Mouse (Mus musculus): Measurements from ENCODE around the gene Tlx2.

The Tlx2 gene

DNA sequence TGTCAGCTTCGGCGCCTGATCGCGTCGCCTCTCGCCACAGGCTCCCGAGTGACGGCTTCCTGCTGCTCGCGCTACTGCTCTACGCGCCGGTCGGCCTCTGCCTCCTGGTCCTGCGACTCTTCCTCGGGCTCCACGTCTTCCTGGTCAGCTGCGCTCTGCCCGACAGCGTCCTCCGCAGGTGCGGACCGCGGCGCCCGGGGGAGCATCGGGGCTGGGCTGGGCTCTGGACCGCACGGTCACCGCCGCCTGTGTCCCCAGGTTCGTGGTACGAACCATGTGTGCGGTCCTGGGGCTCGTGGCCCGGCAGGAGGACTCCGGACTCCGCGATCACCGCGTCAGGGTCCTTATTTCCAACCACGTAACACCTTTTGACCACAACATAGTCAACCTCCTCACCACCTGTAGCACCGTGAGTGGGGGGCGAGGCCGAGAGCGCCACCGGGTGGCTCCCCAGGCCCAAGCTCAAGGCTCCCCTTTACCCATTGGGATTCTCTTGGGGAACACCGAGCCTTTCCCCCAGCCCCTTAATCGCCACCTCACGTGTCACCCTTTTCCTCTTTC is 15.1 kb downstream of the Tlx2 start, which contains the start of gene Htra2:
Htra2 (minus strand) TSS at position 403 of the 561 bp plus-strand sequence.
- no peak for DNase-seq (ENCODE audit: low spot score in 2 of 2)

DNA sequence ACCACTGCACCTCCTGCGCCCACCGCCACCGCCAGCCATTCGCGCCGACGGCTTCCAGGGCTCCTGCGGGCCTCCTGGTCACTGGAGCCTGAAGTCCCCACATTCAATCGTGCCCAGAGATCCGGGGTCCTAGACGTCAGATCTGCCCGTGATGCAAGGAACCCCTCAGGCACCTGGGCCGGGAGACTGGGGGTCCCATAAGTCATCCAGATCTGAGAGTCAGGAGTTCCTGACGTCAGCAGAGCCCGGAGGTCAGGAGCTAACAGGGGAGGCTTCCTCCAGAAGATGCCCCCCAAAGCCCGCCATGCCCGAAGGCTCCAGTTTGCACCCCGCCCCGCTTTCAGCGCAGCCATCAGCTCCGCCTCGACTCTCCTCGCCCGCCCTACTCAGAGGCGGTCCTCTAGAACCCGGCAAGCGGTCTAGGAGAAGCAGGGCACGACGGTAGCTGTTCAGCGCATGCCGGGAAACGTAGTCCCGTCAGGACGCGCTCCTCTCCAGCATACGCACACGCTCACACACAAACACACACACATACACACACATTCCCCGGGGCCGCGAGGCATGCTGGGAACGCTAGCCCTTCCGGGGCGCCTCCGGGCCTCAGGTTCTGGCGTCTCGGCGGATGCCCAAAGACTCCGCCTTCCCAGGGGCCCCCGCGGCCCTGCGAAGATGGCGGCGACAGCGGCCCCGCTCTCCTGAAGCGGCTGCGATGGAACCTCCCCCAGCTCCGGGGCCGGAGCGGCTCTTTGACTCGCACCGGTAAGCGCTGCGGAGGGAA is 15.8 kb downstream of the Tlx2 start, which contains the start of gene Aup1:
Aup1 (plus strand) TSS at position 448 of the 778 bp plus-strand sequence.
- peak; percentile 95 to 96 for DNase-seq (ENCODE audit: low spot score in 2 of 2)

DNA sequence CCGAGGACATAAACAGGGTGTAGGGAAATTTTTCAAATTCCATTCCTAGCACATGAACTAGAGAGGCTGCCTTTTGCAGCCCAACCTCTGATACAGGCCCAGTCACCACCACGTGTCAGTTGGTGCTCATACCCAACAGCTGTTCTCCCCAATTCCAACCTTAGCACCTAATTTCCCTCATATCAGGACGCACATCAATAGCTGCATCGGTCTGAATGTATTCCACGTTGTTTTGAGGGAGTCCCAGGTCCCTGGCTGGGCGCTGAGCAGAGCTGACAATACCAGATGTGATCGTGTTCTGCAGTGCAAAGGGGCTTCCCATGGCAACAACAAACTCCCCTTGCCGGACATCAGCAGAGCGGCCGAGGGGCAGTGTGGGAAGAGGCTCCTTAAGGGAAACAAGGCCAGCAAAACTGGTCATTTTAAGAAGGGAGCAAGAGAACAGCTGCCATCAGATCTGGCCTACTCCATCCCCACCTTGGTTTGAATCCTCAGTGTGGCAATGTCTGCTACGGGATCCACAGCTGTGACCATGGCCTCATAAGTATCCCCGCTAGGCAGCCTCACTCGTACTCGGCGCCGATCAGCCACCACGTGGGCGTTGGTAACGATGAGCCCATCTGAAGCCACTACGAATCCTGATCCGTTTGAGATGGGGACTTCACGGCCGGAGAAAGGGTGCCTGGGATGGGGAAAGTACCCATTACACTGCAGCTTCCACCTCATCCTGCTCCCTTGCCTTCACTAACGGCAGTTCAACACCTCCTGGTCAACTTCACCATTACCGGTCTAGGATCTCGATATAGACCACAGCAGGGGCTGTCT is 16.7 kb downstream of the Tlx2 start:
- no peak for DNase-seq (ENCODE audit: low spot score in 2 of 2)

DNA sequence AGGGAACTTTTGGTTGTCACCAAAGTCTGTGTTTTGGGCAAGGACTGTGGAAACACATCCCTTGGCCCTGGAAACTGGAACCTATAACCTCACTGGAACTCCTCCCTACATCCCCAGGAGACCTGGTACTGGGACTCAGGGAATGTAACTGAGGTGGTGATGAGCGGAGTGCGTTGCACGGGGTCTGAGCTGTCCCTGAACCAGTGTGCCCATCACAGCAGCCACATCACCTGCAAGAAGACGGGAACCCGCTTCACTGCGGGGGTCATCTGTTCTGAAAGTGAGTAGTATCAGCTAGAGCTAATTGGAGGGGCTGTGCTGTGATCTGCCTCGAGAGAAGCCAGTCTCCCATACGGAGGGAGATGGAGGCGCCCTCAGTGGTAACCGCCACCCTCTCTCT is 20.7 kb downstream of the Tlx2 start:
- DNase-seq (ENCODE audit: low spot score in 2 of 2): no peak

DNA sequence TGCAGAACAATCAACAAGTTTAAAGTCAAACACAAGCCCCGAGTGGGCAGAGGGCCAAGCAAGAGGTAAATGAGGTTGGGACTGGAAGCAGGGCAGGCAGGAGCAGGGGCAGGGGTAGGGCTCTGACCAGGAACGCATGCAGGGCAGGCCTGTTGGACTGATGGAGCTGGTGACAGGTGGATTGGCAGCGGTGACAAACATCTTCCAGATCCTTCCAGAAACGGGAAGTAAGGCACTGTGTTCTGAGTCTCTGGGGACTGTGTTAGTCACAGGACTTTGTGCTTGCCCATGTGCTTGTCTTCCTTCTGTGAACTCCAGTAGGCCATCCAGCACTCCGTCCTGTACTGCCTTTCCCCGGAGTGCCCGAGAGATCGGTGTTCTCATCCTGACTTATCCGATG is 25.4 kb downstream of the Tlx2 start:
- no peak for DNase-seq (ENCODE audit: low spot score in 2 of 2)

DNA sequence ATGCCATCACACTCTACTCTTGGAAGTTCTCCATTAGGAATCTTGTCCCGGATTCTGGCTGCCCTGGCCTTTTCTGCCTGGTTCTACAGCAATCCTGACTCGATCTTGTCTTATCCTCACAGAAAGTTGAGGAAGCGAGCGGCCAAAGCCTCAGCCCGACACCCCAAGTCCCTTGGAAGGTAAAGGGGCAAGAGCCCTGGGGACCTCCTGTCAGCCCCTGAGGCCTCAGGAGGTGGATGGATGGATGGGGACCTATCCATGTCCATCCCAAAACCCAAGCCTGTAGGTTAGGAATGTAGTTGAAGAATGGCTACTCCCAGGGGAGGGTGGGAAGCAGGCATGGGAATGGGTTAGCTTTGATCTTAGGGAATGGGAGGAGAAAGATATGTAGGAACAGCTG is 26.1 kb downstream of the Tlx2 start:
- DNase-seq (ENCODE audit: low spot score in 2 of 2): no peak

DNA sequence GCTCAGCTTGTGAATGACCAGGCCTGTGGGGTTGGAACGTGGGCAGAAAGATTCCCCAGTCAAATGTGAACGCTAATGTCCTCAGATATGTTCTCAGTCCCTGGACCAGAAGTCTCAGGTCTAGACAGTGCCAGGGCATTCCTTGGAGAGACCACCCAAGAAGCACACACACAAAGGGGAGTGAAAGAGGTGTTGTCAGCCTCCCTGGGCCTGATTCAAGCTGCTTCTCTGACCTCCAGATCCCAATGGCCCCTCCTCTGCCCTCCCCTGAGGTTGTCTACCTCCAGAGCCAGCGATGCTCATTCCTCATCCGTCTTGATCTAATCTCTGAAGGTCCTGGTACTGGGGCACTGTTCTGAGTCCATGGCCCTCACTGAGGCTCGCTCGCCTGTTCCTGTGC is 26.5 kb downstream of the Tlx2 start:
- DNase-seq (ENCODE audit: low spot score in 2 of 2): no peak

DNA sequence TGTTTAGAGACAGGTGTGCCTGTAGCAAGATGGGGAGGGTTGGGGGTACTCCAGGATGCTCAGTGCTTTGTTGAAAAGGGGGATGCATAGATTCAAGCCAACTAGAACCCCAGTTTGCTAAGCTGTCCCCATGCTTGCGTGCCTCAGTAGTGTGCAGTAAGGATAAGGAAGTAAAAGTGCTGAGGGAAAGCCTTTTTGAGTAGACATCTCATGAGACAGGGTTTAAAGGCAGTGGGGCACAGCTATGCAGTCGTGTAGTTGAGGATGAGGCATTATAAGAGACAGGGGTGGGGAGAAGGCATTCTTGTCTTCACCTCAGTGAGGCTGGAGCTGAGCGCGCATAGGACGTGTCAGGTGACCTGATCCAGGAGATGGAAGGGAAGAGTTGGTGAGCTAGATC is 29.5 kb downstream of the Tlx2 start:
- no peak for DNase-seq (ENCODE audit: low spot score in 2 of 2)

DNA sequence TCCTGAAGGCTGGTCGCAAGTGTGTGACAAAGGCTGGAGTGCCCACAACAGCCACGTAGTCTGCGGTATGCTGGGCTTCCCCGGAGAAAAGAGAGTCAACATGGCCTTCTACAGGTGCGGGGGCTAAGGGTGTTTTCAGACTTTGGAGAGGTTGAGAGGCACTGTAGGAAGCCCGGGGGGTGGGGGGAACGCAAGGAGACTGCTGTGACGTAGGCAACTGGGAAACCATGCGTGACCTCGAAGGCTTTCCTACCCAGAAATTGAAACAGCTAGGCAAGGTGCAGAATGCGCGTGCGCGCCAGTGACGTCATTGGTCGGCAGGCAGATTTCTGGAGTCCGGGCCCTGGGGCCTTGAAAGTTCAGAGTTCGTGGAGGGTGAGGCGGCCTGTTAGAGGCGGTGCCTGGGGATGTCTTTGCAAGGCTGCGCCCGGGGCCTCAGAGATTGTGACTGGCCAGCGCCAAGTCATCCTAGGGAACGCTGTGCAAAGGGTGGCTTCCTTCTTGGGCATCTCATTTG is 31.5 kb downstream of the Tlx2 start:
- peak; percentile 80 to 87 for DNase-seq (ENCODE audit: low spot score in 2 of 2)

DNA sequence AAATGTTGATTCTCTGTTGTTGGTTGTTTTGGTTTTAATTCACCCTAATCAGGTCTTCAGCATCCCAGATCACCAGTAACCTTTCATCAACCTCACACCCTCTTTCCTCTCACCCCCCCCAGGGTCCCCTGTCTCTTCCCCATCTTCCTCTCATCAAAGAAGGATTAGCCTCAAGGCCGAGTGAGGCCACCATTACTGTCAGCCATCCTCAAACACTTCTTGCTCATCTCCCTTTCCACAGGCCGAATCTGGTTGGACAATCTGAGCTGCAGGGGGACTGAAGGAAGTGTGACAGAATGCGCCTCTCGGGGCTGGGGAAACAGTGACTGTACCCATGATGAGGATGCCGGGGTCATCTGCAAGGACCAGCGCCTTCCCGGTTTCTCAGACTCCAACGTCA is 32.9 kb downstream of the Tlx2 start:
- no peak for DNase-seq (ENCODE audit: low spot score in 2 of 2)

DNA sequence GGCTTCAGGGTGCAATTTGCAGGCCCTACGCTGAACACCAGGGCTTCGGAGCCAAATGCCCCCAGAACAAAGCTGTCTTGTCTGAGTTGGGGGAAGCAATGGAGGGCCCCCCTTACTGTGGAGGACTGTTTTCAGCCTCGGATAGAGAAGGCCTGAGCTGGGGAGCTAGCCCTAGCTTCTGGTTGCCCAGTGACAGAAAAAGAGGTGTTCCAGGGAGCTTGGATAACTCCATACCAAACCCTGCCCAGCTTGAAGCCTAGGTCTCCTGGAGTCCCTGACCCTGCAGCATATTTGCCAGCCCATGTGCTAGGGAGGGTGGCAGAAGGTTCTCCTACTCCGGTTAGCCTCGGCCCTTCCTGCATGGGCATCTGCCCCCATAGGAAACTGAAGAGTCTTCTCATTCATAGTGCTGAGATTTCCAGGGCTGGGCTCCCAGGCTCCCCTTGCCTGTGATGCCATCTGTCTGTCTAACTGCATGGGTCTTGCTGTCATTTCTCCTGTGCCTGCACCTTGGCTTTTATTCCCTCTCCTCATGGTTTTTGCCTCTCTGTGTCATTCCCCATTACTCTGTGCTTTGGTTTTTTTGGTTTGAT is 35.5 kb downstream of the Tlx2 start:
- DNase-seq (ENCODE audit: low spot score in 2 of 2): peak in 1 of 2 experiments; percentile 50

DNA sequence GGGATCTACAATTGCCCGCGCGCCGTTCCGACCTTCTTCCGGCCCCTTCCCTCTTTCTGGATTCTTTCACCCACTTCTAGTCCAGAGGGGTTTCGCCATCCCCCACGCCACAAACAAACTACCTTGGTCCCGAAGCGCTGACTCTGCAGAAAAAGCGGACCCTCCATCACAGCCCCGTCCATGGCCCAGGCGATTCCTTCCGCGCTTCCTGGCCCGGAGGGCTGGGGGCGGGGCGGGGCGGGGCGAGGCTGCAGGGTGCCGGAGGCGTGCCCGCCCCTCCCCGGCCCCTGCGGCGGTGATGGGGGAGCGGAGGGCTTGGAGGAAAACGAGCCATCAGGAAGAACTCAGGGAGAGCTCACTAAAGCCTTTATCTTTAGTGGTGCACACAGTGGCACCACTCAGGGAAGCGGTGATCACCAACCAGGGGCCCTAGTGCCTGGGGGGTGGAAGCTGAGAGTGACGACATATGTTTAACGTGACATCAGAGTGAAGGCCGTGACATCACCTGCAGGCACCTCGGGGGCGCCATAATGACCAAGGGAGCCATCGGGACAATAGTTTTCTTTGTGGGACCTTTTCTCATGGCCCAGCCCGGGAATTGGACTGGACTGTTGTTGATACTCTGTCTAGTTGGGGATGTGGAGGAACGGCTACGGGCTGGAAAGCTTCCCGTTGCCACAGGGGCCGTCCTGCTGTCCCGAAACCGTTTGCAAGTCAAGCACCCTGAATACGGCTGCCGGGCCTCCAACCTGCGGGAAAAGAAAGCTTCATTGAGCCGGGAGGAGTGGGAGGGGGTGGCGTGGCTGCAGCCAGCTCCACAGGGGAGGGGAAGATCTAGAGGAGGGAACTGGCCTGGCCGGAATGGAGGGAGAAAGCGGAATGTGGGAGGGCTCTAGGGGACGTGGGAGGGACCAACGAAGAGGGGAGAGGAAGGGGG is 36.6 kb downstream of the Tlx2 start, which contains the start of the genes Dok1 and Loxl3:
Dok1 (minus strand) TSS at position 223 of the 937 bp plus-strand sequence.
Loxl3 (plus strand) TSS at position 925 of the 937 bp plus-strand sequence.
- peak; percentile 78 to 81 for DNase-seq (ENCODE audit: low spot score in 2 of 2)

DNA sequence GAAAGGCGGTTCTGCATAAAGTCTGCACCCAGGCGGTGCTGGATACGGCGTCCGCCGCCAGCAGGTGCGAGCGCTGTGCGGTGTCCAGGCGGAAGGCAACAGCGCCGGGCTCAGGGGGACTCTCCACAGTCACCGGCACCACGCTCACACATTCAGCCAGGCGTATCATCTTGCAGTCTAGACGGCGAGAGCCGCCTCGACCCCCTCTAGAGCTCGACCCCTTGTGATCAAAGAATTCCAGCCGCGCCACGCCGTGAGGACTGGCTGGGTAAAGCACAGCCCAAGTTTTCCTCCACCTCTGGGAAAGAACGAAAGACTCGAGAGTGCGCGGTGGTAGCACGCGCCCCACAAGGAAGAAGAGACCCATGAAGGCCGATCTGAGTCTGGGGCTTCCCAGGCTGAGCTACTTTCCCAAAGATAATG is 37.3 kb downstream of the Tlx2 start:
- DNase-seq (ENCODE audit: low spot score in 2 of 2): peak; percentile 37 to 61

DNA sequence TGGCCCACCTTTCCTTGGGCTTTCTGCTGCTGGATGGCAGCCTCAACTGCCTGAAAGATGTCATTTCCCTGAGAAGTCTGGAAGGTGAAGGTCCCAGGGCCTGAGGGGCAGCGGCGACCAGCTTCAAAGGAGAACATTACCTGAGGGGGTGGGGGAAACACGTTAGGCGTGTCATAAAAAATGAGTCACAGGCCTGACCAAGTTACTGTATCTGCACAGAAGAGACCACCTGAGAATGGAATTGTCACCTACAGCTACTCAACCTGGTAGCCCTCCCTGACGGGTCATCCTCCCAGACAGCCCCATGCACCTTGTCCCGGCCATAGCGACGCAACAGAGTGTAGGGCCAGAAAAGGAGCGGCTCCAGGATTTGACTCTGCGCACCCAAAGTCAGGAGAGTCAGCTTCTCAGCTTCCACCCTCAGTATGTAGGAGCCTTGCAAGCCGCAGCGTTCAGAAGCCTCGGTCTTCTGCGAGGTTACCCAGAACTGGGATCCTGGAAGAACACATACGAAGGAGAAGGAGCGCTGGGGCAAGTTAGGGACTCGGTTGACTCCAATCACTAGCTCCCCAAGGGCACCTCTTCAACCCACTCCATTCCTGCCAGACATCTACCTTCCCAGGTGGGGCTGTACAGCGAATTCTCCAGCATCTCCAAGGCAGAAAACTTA is 38.0 kb downstream of the Tlx2 start:
- DNase-seq (ENCODE audit: low spot score in 2 of 2): peak in 1 of 2 experiments; percentile 57

DNA sequence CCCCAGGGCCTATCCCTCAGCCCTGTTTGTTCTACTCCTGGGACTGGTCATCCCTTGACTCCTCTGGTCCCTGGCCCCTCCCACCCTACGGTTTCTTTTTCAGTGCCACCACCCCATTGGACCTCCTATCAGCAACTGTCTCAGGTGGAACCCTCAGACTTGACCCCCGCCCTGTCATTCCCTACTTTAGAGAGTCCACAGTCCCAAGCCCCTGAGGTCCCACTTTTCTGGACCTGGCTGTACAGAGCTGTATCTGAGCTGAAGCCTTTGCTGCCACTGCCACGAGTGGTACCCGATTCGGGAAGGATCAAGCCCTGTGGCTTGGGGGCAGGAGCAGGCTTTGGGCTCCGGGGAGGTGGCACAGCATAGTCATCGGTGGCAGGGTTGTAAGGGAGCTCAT is 39.0 kb downstream of the Tlx2 start:
- no peak for DNase-seq (ENCODE audit: low spot score in 2 of 2)

DNA sequence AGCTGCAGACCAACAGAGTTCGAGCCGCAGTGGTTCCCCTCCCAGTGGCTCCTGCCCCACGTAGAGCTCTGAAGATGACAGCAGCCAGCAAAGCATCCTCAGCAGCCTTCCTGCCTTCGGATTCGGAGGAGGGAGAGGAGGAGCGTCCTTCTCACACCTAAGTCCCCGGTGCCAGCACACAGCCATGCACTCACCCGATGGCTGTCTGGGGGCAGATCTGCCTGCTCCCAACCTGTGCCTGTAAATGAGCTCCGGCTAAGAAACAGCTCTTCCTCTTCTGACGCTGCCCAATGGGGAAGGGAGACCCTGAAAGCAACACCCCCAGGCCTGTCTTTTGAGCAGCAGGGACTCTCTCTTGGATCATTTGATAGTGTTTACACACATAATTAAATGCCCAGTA is 40.3 kb downstream of the Tlx2 start:
- peak in 1 of 2 experiments; percentile 55 for DNase-seq (ENCODE audit: low spot score in 2 of 2)

DNA sequence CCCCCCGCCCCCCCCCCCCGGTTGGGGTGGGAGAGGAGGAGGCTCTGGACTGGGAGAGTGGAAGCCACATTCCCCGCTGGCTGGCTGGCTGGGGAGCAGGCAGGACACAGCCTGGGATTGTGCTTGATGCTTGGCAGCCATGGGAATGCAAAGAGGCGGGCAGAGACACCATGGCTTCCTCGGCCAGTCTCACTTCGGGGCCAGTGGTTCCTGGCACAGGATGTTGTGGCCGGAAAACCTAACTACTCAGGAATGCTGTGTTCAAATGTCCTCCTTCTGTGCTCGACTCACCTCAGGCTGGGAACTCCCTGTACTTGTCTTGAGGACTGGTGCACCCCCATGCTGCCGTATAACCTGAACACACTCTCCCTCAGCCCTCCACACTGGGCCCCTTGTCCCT is 42.4 kb downstream of the Tlx2 start:
- DNase-seq (ENCODE audit: low spot score in 2 of 2): peak in 1 of 2 experiments; percentile 44

DNA sequence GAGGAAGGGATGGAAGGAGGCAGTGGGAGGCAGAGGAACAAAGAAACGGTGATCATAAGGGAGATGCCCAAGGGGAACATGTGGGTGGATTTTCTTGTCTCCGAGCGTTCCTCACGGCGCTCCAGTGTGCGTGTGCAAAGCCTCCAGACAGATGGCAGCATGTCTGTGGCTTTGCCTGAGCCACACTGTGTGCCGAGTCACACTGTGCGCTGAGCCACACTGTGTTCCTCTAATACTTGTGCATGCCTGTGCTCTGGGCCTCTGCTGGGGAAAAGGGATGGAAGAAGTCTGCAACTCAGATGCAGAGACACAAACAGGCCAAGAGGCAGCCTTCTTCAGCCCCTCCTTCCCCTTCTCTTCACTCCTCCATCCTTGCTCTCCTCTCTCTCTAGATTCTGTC is 42.8 kb downstream of the Tlx2 start:
- DNase-seq (ENCODE audit: low spot score in 2 of 2): peak in 1 of 2 experiments; percentile 34

DNA sequence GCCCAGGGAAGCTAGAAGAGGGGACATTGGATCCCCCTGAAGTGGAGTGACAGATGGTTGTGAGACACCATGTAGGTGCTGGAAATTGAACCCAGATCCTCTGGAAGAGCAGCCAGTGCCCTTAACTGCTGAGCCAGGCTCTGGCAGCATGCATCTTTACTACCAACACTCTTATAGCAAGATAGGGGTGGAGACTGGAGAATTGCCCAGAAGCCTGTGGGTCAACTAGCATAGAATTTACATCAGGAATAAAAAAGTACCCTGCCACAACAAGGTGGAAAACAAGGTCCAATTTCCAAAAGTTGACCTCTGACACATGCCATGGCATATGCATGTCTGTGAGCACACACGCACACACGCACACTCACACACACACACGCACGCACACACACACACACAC is 44.9 kb downstream of the Tlx2 start:
- no peak for DNase-seq (ENCODE audit: low spot score in 2 of 2)

DNA sequence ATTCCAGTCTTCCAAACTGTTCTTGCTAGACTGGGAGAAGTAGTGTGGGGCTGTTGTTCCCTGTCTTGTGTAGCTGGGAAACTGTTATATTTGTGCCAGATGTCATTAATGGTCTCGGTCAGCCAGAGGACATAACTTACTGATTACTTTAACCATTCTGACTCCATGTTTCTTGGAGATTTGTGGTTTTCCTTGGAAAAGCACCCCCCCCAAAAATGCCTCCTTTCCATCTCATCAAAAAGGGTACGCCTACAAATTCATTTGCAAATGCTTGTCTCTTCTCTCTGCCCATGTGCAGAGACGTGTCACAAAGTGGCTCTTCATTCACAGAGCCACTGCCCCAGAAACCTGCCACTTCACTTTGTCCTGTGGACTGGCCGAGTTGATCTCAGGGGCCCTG is 45.7 kb downstream of the Tlx2 start:
- no peak for DNase-seq (ENCODE audit: low spot score in 2 of 2)

All from urinary bladder, postnatal 4 days (tissue).